Mouse (Mus musculus) stomach, postnatal 0 days (tissue): Measurements from ENCODE around the gene Serpina3m. TPM values are rescaled to one million over a fixed set of nuclear protein-coding genes. Genes with fewer than 3 reads are reported as not detected.
A peak's percentile ranks its signal among the peaks of the same experiment; 100 is the strongest.

Source experiments
- ATAC-seq: fragments of 200-750 bp; cut with Nextera tagmentation; 2 replicates; pipeline ENCODE4 v1.8.0; 2017; ENCODE audit not compliant: low FRiP score, low TSS enrichment
- DNase-seq: peaks from one replicate; pipeline ENCODE4 v3.0.0-alpha.2; 2016; ENCODE audit warnings: low spot score
- H3K27ac ChIP-seq: fragments of 300-500 bp; sonication (generic); replicated peaks from 2 replicates; pipeline ENCODE4 v1.5.1; 2014; ENCODE audit warnings: mild to moderate bottlenecking, control low read depth
- H3K27me3 ChIP-seq: fragments of 300-500 bp; sonication (generic); 2 replicates; pipeline ENCODE4 v1.6.1; 2014; ENCODE audit warnings: low read length; ENCODE audit not compliant: control insufficient read depth, insufficient read depth
- H3K36me3 ChIP-seq: fragments of 300-500 bp; sonication (generic); 2 replicates; pipeline ENCODE4 v1.6.1; 2014; ENCODE audit warnings: low read length, mixed read lengths; ENCODE audit not compliant: control insufficient read depth, insufficient read depth
- H3K4me1 ChIP-seq: fragments of 300-500 bp; sonication (generic); replicated peaks from 2 replicates; pipeline ENCODE4 v1.6.1; 2014; ENCODE audit warnings: antibody characterized with exemption; ENCODE audit not compliant: control insufficient read depth, insufficient read depth
- H3K4me2 ChIP-seq: fragments of 300-500 bp; sonication (generic); replicated peaks from 2 replicates; pipeline ENCODE4 v1.6.1; 2014; ENCODE audit warnings: low read depth, mild to moderate bottlenecking, control low read depth, moderate library complexity
- H3K4me3 ChIP-seq: fragments of 300-500 bp; sonication (generic); 2 replicates; pipeline ENCODE4 v1.5.1; 2014; ENCODE audit warnings: low read depth, low read length, control low read depth
- H3K9ac ChIP-seq: fragments of 300-500 bp; sonication (generic); 2 replicates; pipeline ENCODE4 v1.6.1; 2014; ENCODE audit warnings: mild to moderate bottlenecking, low read length, control low read depth, mixed read lengths
- H3K9me3 ChIP-seq: fragments of 300-500 bp; sonication (generic); 2 replicates; pipeline ENCODE4 v1.6.1; 2016; ENCODE audit warnings: low read length; ENCODE audit not compliant: control insufficient read depth
- CTCF ChIP-seq: IDR thresholded peaks from 2 replicates; pipeline ENCODE4 v1.5.1; 2016; ENCODE audit warnings: antibody characterized with exemption, low read depth, mild to moderate bottlenecking, moderate library complexity
- EP300 ChIP-seq: optimal IDR thresholded peaks from 2 replicates; pipeline ENCODE3; 2016; ENCODE audit warnings: antibody characterized with exemption
- WGBS: fragments of 180-500 bp; shearing (Covaris S2); extraction: QIAGEN DNeasy Blood & Tissue Kit; methylation state at CpG from one replicate; pipeline ENCODE4 v1.1.7; 2014; 5-methylcytosine and 5-hydroxymethylcytosine counted together
- polyA plus RNA-seq: library from polyadenylated mRNA; unstranded; fragments of >200 nt; fragmentation: Nextera tagmentation; extraction: Ambion mirVana; gene quantifications from 2 replicates; pipeline ENCODE4 v1.2.1, GENCODE M21; 2015

Gene Serpina3m
- polyA plus RNA-seq, 1 experiment from 2014 or later, result 0.30 TPM

GRCm38 (mm10) chr12:104433951-104434735, 95.9 kb downstream of the Serpina3m start:
- H3K36me3 ChIP-seq, result no peaks in the 10 kb centered on the region
- TF ChIP-seq CTCF, result no peak
- no peak for TF ChIP-seq EP300
- no peaks in the 10 kb centered on the region for H3K27me3 ChIP-seq
- DNase-seq (no peak), ATAC-seq (no peak)
- H3K4me1 ChIP-seq, result no peaks in the 10 kb centered on the region
- H3K4me3 ChIP-seq, result no peak overlapping the region
- H3K9ac ChIP-seq, result no peak overlapping the region
- H3K27ac ChIP-seq, result no peak overlapping the region
- no peak overlapping the region for H3K4me2 ChIP-seq
- no peaks in the 10 kb centered on the region for H3K9me3 ChIP-seq
- WGBS, result 67% methylated on average over 20 of the region's 20 CpGs

DNA sequence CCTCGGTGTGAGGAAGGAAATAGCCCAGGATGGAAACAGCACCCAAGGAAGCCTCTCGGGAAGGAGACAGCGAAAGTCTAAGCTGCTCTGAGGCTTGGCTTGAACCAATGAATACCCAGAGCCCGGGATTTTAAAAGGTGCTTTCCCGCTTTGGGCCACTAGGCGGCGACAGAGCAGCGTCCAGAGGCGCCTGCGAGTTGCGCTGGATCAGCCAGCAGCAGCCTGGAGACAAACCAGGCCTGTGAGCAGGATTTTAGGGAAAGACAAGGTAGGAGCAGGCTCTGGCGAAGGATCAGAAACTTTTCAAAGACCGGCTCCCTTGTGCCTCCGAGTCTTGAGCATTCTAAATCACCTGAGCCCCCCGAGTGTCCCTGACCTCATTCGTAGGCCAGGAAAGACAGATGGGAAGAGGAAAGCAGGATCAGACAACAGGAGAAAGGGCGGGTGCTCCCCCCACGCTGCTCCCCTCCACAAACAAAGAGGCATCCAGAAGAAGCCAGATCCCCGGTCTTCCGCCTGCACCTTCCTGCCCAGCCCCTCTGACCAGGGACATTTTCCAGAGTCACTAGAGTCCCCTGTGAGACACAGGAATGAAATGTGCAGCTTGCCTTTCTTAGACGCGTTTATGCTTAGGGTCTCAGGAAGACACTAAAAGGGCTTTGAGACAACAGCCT, 101.9 kb downstream of the Serpina3m start:
- WGBS, result 12% methylated on average over 22 of the region's 22 CpGs
- Histone ChIP-seq H3K27me3 (no peaks in the 10 kb centered on the region), H3K9ac (no peak overlapping the region), H3K4me1 (no peaks in the 10 kb centered on the region), H3K9me3 (no peaks in the 10 kb centered on the region), H3K4me2 (no peak overlapping the region), H3K27ac (no peak overlapping the region), H3K36me3 (no peaks in the 10 kb centered on the region), H3K4me3 (no peak overlapping the region)
- DNase-seq, result peak; percentile 88
- ATAC-seq, result peak; percentile 32; the same call in 1 of the 2 replicates
- no peak for TF ChIP-seq EP300
- peak; percentile 98 for TF ChIP-seq CTCF

- no peaks in the 10 kb centered on the region for H3K27me3 ChIP-seq
- no peak overlapping the region for H3K9ac ChIP-seq
- ATAC-seq, result no peak
- no peaks in the 10 kb centered on the region for H3K4me1 ChIP-seq
- no peak overlapping the region for H3K27ac ChIP-seq
- WGBS, result 82% methylated on average over 11 of the region's 11 CpGs
- H3K9me3 ChIP-seq, result no peaks in the 10 kb centered on the region
- no peaks in the 10 kb centered on the region for H3K36me3 ChIP-seq
- DNase-seq, result no peak
- H3K4me3 ChIP-seq, result no peak overlapping the region
- TF ChIP-seq EP300 (no peak), CTCF (no peak)
- no peak overlapping the region for H3K4me2 ChIP-seq
Measured at GRCm38 (mm10) chr12:104443716-104444115, 105.4 kb downstream of the Serpina3m start.

Other genes with a start within 250 kb of the Serpina3m start
- 0.07 and 0.10 TPM in 2 replicates for gene Serpina5, start 237.4 kb upstream of the Serpina3m start, polyA plus RNA-seq
- gene Serpina3a, start 225.8 kb upstream of the Serpina3m start, polyA plus RNA-seq, result not detected in 2 replicates
- gene Serpina3b, start 210.5 kb upstream of the Serpina3m start, polyA plus RNA-seq, result 0.05 TPM in 1 of 2 replicates, not detected in the other
- 0.04 TPM in 1 of 2 replicates, not detected in the other for gene Serpina3c, start 184.6 kb upstream of the Serpina3m start, polyA plus RNA-seq
- gene Serpina3f, start 123.9 kb upstream of the Serpina3m start, polyA plus RNA-seq, result 0.10 and 0.17 TPM in 2 replicates
- gene Serpina3g, start 102.2 kb upstream of the Serpina3m start, polyA plus RNA-seq, result 2.4 and 5.8 TPM in 2 replicates
- 0.62 and 0.99 TPM in 2 replicates for gene Serpina3i, start 75.4 kb upstream of the Serpina3m start, polyA plus RNA-seq
- 0.13 and 0.15 TPM in 2 replicates for gene Serpina3j, start 23.9 kb upstream of the Serpina3m start, polyA plus RNA-seq
- gene Serpina3k, start within 50 bp of the Serpina3m start, polyA plus RNA-seq, result 0.15 and 0.24 TPM in 2 replicates
- gene Serpina3n, start 68.2 kb downstream of the Serpina3m start, polyA plus RNA-seq, result 0.53 and 1.6 TPM in 2 replicates
- 0.38 and 0.46 TPM in 2 replicates for gene Gsc, start 134.8 kb downstream of the Serpina3m start, polyA plus RNA-seq